Mouse (Mus musculus) T-helper 1 cell (primary cell): ENCODE results near the gene Cbfb.
"Not testable (repeated sequence)": the region's sequence is repeated elsewhere in the genome, so short reads cannot be mapped to it uniquely, and the experiment has no call there.

Experiments used
- in situ Hi-C: fragments of 300-600 bp; cut with MboI, MseI; formaldehyde crosslinking; loops from one replicate; pipeline ENCODE4 v1.15.1; 2025; ENCODE audit warnings: high pct_unique_total_duplicates

Cbfb gene

DNA sequence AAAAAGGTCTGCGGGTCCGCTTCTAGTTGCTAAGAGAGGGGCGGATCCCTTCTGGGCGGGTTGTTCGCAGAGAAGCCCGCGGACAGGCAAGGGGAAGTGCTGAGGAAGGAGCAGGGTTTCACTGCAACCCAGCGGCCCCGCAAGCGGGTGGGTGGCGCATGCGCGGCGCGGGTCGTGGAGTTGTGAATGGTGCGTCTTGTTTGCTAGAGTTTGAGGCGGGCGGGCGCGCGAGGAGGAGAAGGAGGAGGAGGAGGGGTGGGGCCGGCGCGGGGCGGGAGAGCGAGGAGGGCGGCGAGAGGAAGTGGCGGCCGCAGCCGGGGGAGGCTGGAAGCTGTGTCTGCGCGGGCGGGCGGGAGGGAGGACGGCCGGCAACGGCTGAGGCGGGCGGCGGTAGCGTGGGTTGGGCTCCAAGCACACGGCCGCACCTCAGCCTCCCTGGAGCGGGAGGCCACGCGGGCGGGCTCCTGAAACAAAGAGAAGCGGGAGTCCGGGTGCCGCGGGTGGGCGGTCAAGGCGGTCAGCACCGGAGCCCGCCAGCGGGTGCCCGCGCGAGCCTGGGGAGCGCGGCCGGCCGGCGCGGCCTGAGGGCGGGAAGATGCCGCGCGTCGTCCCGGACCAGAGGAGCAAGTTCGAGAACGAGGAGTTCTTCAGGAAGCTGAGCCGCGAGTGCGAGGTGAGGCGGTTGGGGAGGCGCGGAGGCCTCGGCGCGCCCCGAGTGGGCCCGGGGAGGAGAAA, at the start of gene Cbfb:
Cbfb (plus strand) TSS at position 294 of the 735 bp plus-strand sequence.
- in situ Hi-C loops = no loop called here

GRCm38 (mm10) chr8:105129864-105130263, 40.6 kb upstream of the Cbfb start:
- in situ Hi-C loops = no loop called here

- in situ Hi-C loops = no loop called here
Observed at GRCm38 (mm10) chr8:105131509-105131908, 39.0 kb upstream of the Cbfb start, which contains the start of gene Ces4a. Ces4a (plus strand) TSS chr8:105131800.

DNA sequence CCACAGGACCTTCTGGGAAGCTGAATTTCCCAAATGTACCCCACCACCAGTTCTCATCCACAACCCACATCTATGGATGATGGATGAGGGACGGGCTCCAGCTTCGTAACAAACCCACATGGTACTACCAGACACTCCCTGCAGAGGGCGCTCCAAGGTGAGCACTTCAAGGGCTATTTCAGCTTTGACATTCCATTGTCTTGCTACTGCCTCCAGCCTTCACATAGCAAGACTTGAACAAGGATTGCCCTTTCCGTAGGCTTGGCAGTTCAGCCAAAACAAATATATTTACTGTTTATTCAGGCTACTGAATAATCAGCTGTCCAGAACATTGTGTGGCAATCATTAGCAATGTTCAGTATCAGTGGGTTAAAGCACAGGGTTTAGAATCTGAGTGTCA, 32.1 kb upstream of the Cbfb start:
- in situ Hi-C loops = no loop called here

GRCm38 (mm10) chr8:105142395-105142794, 28.1 kb upstream of the Cbfb start:
- in situ Hi-C loops = no loop called here

GRCm38 (mm10) chr8:105151654-105152053, 18.8 kb upstream of the Cbfb start:
- in situ Hi-C loops = no loop called here

GRCm38 (mm10) chr8:105152623-105153398, 17.7 kb upstream of the Cbfb start:
- in situ Hi-C loops = no loop called here

DNA sequence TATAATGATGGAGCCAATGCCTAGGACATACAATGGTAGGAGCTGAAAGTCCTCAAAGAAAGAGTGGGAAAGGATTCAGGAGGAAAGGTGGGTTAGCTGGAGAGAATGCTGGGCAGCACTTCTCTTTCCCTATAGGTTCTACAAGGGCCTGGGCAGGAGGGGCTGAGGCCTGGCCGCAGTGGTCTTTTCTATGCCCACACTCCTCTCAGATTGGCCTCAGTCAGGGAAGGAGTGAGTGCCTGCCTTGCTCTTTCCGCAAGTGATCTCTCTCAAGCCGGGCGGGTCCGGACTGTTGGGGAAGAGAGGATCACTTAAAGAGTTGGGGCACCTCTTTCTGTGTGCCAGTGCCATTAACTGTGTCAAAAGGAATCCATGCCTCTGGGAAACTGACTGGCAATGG, 16.2 kb upstream of the Cbfb start:
- in situ Hi-C loops = no loop called here

DNA sequence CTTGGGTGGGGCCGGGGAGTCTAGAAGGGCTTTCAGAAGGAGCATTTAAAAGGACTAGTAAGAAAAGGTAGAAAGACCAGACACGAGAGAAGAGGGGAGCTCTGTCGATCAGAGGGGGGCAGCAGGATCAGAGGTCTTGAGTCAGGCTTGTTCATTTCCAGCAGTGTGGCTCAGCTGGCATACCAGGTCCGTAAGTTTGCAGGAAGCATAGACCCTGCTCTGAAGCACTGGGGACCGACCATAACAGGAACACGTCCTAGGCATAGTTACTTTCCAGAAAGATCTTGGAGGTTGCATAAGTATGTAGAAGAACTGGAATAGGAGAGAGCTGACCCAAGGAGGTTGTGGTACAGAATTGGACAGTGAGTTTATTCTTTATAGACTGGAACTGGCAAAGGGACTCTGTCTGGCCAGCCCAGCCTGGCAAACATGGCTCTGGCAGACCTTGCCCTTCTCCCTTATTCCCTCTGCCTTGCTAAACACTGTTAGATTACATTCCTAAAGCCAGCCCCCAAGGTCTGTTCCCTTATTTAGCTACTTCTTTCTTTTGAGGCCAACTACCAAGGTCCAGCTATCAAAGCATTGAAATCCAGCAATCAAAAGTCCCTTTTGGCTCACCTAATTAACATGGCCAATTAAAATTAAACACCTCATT, 15.3 kb upstream of the Cbfb start:
- in situ Hi-C loops = no loop called here

DNA sequence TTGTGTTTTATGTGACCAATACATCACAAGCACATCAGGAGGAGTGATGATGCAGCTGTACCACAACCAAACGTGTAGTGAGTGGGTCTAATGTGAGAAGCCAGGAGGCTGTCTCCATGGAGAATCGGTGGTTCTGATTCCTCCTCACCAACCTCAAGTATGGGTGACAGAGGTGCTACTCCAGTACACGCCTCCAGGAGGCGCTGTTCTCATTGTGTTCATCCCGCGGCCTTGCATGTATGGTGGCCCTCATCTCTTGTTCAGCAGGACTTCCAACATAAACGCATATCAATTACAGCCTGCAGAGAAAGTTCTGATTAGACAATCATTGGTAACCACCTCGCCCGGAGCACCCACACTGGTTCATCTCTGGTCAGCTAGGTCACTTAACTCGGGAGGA, 12.9 kb upstream of the Cbfb start:
- in situ Hi-C loops = no loop called here

GRCm38 (mm10) chr8:105158084-105158483, 12.4 kb upstream of the Cbfb start:
- in situ Hi-C loops = no loop called here

GRCm38 (mm10) chr8:105161121-105161652, 9.3 kb upstream of the Cbfb start:
- in situ Hi-C loops = loop anchor here (5.0 kb wide), 1 partner anchor 66 kb away; the partner anchor contains the start of gene D230025D16Rik

- in situ Hi-C loops = loop anchor here (5.0 kb wide), 1 partner anchor 63 kb away; the partner anchor contains the start of gene D230025D16Rik
Observed at GRCm38 (mm10) chr8:105164272-105164902, 6.1 kb upstream of the Cbfb start.

- in situ Hi-C loops = no loop called here
Observed at GRCm38 (mm10) chr8:105165191-105165590, 5.3 kb upstream of the Cbfb start.

DNA sequence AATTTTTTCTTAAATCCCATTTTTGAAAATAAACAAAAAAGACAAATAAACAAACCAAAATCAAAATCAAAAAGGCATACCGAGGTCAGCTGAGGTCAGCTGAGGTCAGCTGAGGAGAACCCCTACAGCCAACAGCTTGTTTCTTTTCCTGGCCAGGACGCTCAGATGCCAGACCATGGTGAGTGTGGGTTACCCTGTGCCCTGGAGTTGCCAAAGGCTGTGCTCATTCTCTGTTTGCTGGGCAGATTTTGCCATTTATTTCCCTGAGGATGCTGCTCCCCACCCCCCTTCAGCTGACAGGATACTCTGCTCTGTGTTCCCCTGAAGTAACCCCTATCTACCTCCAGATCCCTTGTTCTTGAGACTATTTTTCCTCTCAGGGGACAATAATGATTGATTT, 3.4 kb upstream of the Cbfb start:
- in situ Hi-C loops = no loop called here

- in situ Hi-C loops = no loop called here
Observed at GRCm38 (mm10) chr8:105169582-105169981, 892 bp upstream of the Cbfb start.

DNA sequence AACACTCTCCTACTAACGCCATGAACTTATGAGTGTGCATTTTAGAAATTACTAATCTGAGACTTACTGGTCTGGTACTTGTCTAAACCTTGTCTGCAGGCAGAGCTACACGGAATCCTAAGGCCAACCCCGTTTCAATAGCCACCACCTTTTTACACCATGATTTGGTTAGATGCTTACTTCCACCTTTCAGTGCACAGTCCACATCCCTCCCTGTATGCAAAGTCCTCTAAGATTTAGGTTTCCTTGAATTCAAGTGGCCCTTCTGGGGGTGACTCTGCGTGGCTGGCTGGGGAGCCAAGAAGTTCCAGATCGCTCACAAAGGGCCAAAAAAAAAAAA, 463 bp upstream of the Cbfb start:
- in situ Hi-C loops = no loop called here

DNA sequence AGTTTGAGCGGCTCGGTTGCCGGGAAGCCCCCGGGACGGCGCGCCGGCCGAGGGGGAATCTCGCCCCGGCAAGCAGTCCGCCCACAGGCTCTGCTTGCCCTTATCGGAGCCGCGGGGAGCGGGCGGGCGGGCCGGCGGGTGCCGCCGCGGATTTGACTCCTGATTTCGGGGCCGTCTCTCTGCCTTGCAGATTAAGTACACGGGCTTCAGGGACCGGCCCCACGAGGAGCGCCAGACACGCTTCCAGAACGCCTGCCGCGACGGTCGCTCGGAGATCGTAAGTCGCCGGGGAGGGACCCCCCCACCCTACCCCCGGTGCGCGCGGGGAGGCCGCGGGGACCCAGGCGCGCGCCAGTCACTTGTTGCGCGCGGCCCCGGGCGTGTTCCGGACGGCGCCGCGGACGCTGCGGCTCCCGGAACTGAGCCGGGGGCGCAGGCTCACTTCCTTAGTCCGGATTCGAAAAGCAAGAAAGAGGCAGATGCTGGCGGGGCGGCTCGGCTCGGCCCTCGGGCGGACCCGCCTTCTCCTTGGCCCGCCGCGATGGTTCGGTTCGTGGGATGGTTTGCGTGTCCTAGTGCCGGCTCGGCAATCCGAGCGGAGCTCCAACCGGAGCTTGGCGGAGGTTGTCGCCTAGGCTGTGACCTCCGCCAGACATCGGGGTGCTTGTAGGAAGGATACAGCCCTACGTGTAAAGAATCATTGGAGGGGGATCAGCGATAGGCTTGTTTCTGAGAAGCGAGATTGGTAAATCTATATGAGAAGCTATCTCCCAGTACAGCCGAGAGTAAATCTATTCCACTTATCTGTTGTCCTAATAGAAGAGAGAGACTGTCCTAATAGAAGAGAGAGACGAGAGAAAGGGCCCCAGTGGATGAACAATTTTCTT, 885 bp downstream of the Cbfb start:
- in situ Hi-C loops = no loop called here

GRCm38 (mm10) chr8:105172003-105172362, 1.5 kb downstream of the Cbfb start:
- in situ Hi-C loops = no loop called here

- in situ Hi-C loops = not testable (repeated sequence)
Observed at GRCm38 (mm10) chr8:105175287-105175686, 4.8 kb downstream of the Cbfb start.
